Comparison of ENCODE assay signal across 20 mouse cellular contexts in genomic region chr19:24428011-24428410, GRCm38 (mm10). TPM values are rescaled to one million over a fixed set of nuclear protein-coding genes. Genes with fewer than 3 reads are reported as not detected.
A peak's percentile ranks its signal among the peaks of the same experiment; 100 is the strongest.
DNase-seq lines count a peak whose midpoint lies in the region; ATAC-seq and TF ChIP-seq lines count a peak whose summit lies in the region.
"Had no signal": no experiment of that assay in that cellular context is flagged by ENCODE, and none has a peak within 500 bp of the region (broad histone marks: within the 10 kb centered on the region; RNA-seq: fewer than 3 reads in every experiment).

No protein-coding gene starts in this region.

- TF ChIP-seq CTCF in G1E (IDR thresholded peaks at IDR 0.05; ENCODE audit: low read depth, low read length): no peak

- no peak overlapping the region for H3K4me3 ChIP-seq in G1E (ENCODE audit: low read depth, low read length)
- H3K4me3 ChIP-seq: embryonic facial prominence, embryonic 10.5 days; embryonic facial prominence, embryonic 12.5 days; forebrain, embryonic 13.5 days; forebrain, embryonic 15.5 days had no signal

- peak; percentile 53 for DNase-seq in heart, adult 11 months
- DNase-seq in heart, postnatal 25 days (ENCODE audit: low spot score): no peak
- DNase-seq in A20 (ENCODE audit: low read depth, low spot score) (peak; percentile 56), G1E (ENCODE audit: low spot score) (peak; percentile 4), MN1 (ENCODE audit: low spot score) (no peak)
- peak; percentile 23 for DNase-seq in splenic B cell, adult 2 months (ENCODE audit: low read depth, low spot score)
- no peak for DNase-seq in gastrocnemius, adult 18-20 months (ENCODE audit: low spot score)
- DNase-seq: adrenal gland, adult 2 months; adrenal gland, postnatal 10 days; adrenal gland, postnatal 25 days; cerebellum, adult 11-12 months; cerebellum, adult 2 months; cerebellum, adult 9-10 months; cerebellum, postnatal 10 days; cerebellum, postnatal 25 days; forebrain, postnatal 0 days had no signal

- ATAC-seq in G1E (ENCODE audit: extremely low read depth, insufficient number of reproducible peaks, low FRiP score, poor library complexity, severe bottlenecking): no peak
- ATAC-seq: forebrain, embryonic 13.5 days; forebrain, embryonic 15.5 days; forebrain, postnatal 0 days had no signal

- H3K4me1 ChIP-seq in G1E (ENCODE audit: insufficient read depth, low read depth, low read length): peaks cover 13% of the 10 kb centered on the region
- H3K4me1 ChIP-seq: embryonic facial prominence, embryonic 12.5 days; forebrain, embryonic 13.5 days; forebrain, embryonic 15.5 days had no signal

- H3K36me3 ChIP-seq in G1E (replicated peaks): peaks cover 67% of the 10 kb centered on the region
- no peaks in the 10 kb centered on the region for H3K36me3 ChIP-seq in splenic B cell, adult 2 months (ENCODE audit: control insufficient read depth, insufficient read depth, low read length, poor library complexity, severe bottlenecking)
- H3K36me3 ChIP-seq: embryonic facial prominence, embryonic 10.5 days; embryonic facial prominence, embryonic 12.5 days; forebrain, embryonic 15.5 days had no signal

- H3K27me3 ChIP-seq in G1E (ENCODE audit: insufficient read depth, low read length): no peaks in the 10 kb centered on the region
- no peaks in the 10 kb centered on the region for H3K27me3 ChIP-seq in splenic B cell, adult 2 months (ENCODE audit: control insufficient read depth, insufficient read depth, low read length, poor library complexity, severe bottlenecking)
- H3K27me3 ChIP-seq: embryonic facial prominence, embryonic 12.5 days; forebrain, embryonic 13.5 days; forebrain, embryonic 15.5 days had no signal

- H3K9me3 ChIP-seq in G1E (replicated peaks): no peaks in the 10 kb centered on the region
- H3K9me3 ChIP-seq: embryonic facial prominence, embryonic 10.5 days; embryonic facial prominence, embryonic 12.5 days; forebrain, embryonic 13.5 days; forebrain, embryonic 15.5 days had no signal

- intact Hi-C loops in heart, postnatal 25 days (cut with DNase I): no loop called here

RNA-seq across cellular contexts. Expression of gene Fam122a, which starts 49.1 kb away (rescaled TPM):
- total RNA-seq in heart, postnatal 25 days (2021): 10 to 100 TPM; 19.9 to 20.9 TPM
- total RNA-seq in G1E (2014; fragmentation: Nextera tagmentation) (44.8 and 68.7 TPM in 2 replicates), G1E (2017) (5.0 and 5.2 TPM in 2 replicates)
- polyA plus RNA-seq in G1E (2012): 14.2 and 18.9 TPM in 2 replicates
- total RNA-seq in gastrocnemius, adult 18-20 months (2021): 10 to 100 TPM; 23.4 to 25.1 TPM

Comparison
In these comparisons a context has a peak if more than half of its experiments do, and no peak if none do; other contexts are left out.
1. DNase-seq: peak in heart, adult 11 months (single experiment), A20 (single experiment), G1E (single experiment) and splenic B cell, adult 2 months (single experiment); none in heart, postnatal 25 days (single experiment), MN1 (single experiment) and gastrocnemius, adult 18-20 months (single experiment).